Mouse (Mus musculus) kidney, embryonic 14.5 days (tissue): ENCODE measurements around the gene Shisa6. TPM values are rescaled to one million over a fixed set of nuclear protein-coding genes. Genes with fewer than 3 reads are reported as not detected.

Source experiments
- ATAC-seq: fragments of 200-750 bp; cut with Nextera tagmentation; 2 replicates; pipeline ENCODE4 v1.8.0; 2017; ENCODE audit warnings: moderate number of reproducible peaks, mild to moderate bottlenecking, moderate TSS enrichment, moderate library complexity; ENCODE audit not compliant: low FRiP score, low TSS enrichment
- H3K27ac ChIP-seq: fragments of 300-500 bp; sonication (generic); 2 replicates; pipeline ENCODE4 v1.5.1; 2014; ENCODE audit warnings: low read depth, mild to moderate bottlenecking, low read length, moderate library complexity, mixed read lengths
- H3K27me3 ChIP-seq: fragments of 300-500 bp; sonication (generic); 2 replicates; pipeline ENCODE4 v1.6.1; 2014; ENCODE audit warnings: mild to moderate bottlenecking, low read length; ENCODE audit not compliant: control insufficient read depth, insufficient read depth
- H3K36me3 ChIP-seq: fragments of 300-500 bp; sonication (generic); 2 replicates; pipeline ENCODE4 v1.6.1; 2014; ENCODE audit warnings: low read length, mixed read lengths; ENCODE audit not compliant: control insufficient read depth, insufficient read depth
- H3K4me1 ChIP-seq: fragments of 300-500 bp; sonication (generic); 2 replicates; pipeline ENCODE4 v1.6.1; 2014; ENCODE audit warnings: low read length, mixed read lengths; ENCODE audit not compliant: control insufficient read depth, insufficient read depth
- H3K4me2 ChIP-seq: fragments of 300-500 bp; sonication (generic); replicated peaks from 2 replicates; pipeline ENCODE4 v1.6.1; 2014; ENCODE audit warnings: low read depth, mild to moderate bottlenecking, low read length
- H3K4me3 ChIP-seq: fragments of 300-500 bp; sonication (generic); 2 replicates; pipeline ENCODE4 v1.5.1; 2014; ENCODE audit warnings: mild to moderate bottlenecking, low read length
- H3K9ac ChIP-seq: fragments of 300-500 bp; sonication (generic); 2 replicates; pipeline ENCODE4 v1.6.1; 2014; ENCODE audit warnings: low read depth, mild to moderate bottlenecking, low read length, moderate library complexity
- H3K9me3 ChIP-seq: fragments of 300-500 bp; sonication (generic); 2 replicates; pipeline ENCODE4 v1.6.1; 2016; ENCODE audit warnings: low read length; ENCODE audit not compliant: control insufficient read depth
- WGBS: fragments of 180-500 bp; shearing (Covaris S2); extraction: QIAGEN DNeasy Blood & Tissue Kit; methylation state at CpG from one replicate; pipeline ENCODE4 v1.1.7; 2014; 5-methylcytosine and 5-hydroxymethylcytosine counted together
- polyA plus RNA-seq: library from polyadenylated mRNA; unstranded; fragments of >200 nt; fragmentation: Nextera tagmentation; extraction: Ambion mirVana; gene quantifications from 2 replicates; pipeline ENCODE4 v1.2.1, GENCODE M21; 2014

Gene Shisa6
- polyA plus RNA-seq, 1 experiment from 2014 or later: 0.20 TPM

GRCm38 (mm10) chr11:66500951-66501350, 24.8 kb downstream of the Shisa6 start:
- no peak overlapping the region for H3K4me3 ChIP-seq
- H3K27ac ChIP-seq: no peak overlapping the region
- no peaks in the 10 kb centered on the region for H3K9me3 ChIP-seq
- no peak overlapping the region for H3K4me2 ChIP-seq
- H3K36me3 ChIP-seq: no peaks in the 10 kb centered on the region
- no peak overlapping the region for H3K9ac ChIP-seq
- H3K4me1 ChIP-seq: no peaks in the 10 kb centered on the region
- no peak for ATAC-seq
- no peaks in the 10 kb centered on the region for H3K27me3 ChIP-seq
- WGBS: 74% methylated on average over 2 of the region's 2 CpGs

DNA sequence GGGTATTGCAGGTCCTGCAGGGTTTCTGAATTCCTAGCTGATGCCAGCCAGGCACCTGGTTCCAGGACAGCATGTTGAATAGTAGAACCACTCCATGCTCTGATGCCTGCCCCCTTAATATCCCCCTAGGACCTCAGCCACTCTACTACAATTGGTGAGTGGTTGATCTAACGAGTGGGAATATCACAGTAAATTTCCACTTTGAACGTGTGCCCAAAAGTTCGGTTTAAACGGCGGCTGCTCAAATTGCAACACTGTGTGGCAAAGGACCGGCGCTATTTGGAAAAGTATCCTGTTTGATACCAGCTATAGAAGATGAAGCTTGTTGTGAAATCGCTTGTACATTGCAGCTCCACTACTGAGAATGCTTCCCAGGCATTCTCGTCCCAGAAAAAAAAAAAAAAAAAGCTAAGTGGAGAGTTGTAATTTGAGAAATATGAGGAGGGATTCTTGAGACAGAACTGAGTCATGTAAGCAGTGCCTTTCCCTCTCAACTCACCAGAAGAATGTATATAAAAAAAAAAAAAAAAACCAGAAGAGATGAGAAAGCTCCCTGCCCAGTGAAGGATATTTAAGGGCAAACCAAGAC, 26.8 kb downstream of the Shisa6 start:
- no peak for ATAC-seq
- 73% methylated on average over 9 of the region's 9 CpGs for WGBS

DNA sequence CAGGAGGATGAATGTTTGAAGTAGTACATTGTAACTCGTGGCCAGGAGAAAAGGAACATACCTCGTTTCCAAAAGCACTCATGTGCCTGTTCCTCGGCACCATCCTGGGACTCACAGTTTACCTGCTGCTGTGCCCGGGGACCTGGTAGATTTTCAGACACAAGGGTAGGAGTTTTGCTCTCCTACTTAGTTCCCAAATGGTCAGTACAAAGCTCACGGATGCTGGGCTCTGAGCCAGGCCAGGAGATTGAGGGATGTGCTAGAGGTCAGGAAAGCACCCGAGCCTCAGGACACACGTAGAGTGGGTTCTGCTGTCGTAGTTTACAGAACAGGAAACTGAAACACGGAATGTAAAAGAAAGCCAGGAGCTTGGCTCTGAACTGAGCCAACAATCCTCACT, 29.5 kb downstream of the Shisa6 start:
- no peak for ATAC-seq
- no peaks in the 10 kb centered on the region for H3K27me3 ChIP-seq
- no peak overlapping the region for H3K9ac ChIP-seq
- no peak overlapping the region for H3K4me2 ChIP-seq
- WGBS: 69% methylated on average over 9 of the region's 9 CpGs
- H3K4me3 ChIP-seq: no peak overlapping the region
- no peak overlapping the region for H3K27ac ChIP-seq
- no peaks in the 10 kb centered on the region for H3K9me3 ChIP-seq
- no peaks in the 10 kb centered on the region for H3K4me1 ChIP-seq
- H3K36me3 ChIP-seq: no peaks in the 10 kb centered on the region

More for the DNA sequence above, 26.8 kb downstream of the Shisa6 start:
- Histone ChIP-seq H3K27me3 (no peaks in the 10 kb centered on the region), H3K4me1 (no peaks in the 10 kb centered on the region), H3K9ac (no peak overlapping the region), H3K4me3 (no peak overlapping the region), H3K27ac (no peak overlapping the region), H3K4me2 (no peak overlapping the region), H3K9me3 (no peaks in the 10 kb centered on the region), H3K36me3 (no peaks in the 10 kb centered on the region)

- Histone ChIP-seq H3K36me3 (no peaks in the 10 kb centered on the region), H3K4me1 (no peaks in the 10 kb centered on the region), H3K4me3 (no peak overlapping the region), H3K4me2 (no peak overlapping the region), H3K9me3 (no peaks in the 10 kb centered on the region), H3K27me3 (no peaks in the 10 kb centered on the region), H3K27ac (no peak overlapping the region), H3K9ac (no peak overlapping the region)
- 90% methylated on average over 3 of the region's 3 CpGs for WGBS
- ATAC-seq: no peak
Observed at GRCm38 (mm10) chr11:66494391-66494790, 31.4 kb downstream of the Shisa6 start.

- ATAC-seq: no peak
- no peak overlapping the region for H3K4me3 ChIP-seq
- H3K4me2 ChIP-seq: no peak overlapping the region
- no peaks in the 10 kb centered on the region for H3K9me3 ChIP-seq
- no peaks in the 10 kb centered on the region for H3K4me1 ChIP-seq
- 84% methylated on average over 4 of the region's 4 CpGs for WGBS
- H3K36me3 ChIP-seq: no peaks in the 10 kb centered on the region
- H3K27ac ChIP-seq: no peak overlapping the region
- H3K9ac ChIP-seq: no peak overlapping the region
- no peaks in the 10 kb centered on the region for H3K27me3 ChIP-seq
Observed at GRCm38 (mm10) chr11:66487765-66488164, 38.0 kb downstream of the Shisa6 start.

DNA sequence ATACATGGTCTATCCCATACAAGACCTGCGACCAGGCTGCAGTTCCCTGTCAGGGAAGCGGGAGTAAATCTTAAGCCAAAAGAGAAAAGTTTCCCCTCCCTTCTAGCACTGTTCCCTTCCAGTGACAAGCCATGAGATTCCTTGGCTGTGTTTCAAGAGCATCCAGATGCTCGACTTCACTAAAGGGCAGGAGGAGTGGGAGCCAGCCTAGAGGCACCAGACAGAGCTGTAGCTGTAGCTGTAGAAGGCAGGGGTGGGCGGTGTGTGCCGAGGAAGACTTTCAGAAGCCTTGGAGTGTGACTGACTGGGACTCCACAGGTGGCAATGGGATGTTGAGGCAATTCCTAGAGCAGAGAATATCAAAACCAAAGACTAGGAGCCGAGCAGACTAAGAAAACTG, 43.3 kb downstream of the Shisa6 start:
- no peak overlapping the region for H3K9ac ChIP-seq
- H3K4me2 ChIP-seq: no peak overlapping the region
- H3K4me1 ChIP-seq: no peaks in the 10 kb centered on the region
- no peak overlapping the region for H3K4me3 ChIP-seq
- H3K36me3 ChIP-seq: no peaks in the 10 kb centered on the region
- H3K9me3 ChIP-seq: no peaks in the 10 kb centered on the region
- WGBS: 66% methylated on average over 6 of the region's 6 CpGs
- no peaks in the 10 kb centered on the region for H3K27me3 ChIP-seq
- no peak for ATAC-seq
- H3K27ac ChIP-seq: no peak overlapping the region

GRCm38 (mm10) chr11:66442631-66443030, 83.1 kb downstream of the Shisa6 start:
- H3K27ac ChIP-seq: no peak overlapping the region
- H3K4me1 ChIP-seq: no peaks in the 10 kb centered on the region
- no peak overlapping the region for H3K4me3 ChIP-seq
- no peaks in the 10 kb centered on the region for H3K27me3 ChIP-seq
- 67% methylated on average over 5 of the region's 5 CpGs for WGBS
- no peaks in the 10 kb centered on the region for H3K36me3 ChIP-seq
- H3K4me2 ChIP-seq: no peak overlapping the region
- H3K9me3 ChIP-seq: no peaks in the 10 kb centered on the region
- H3K9ac ChIP-seq: no peak overlapping the region
- no peak for ATAC-seq

GRCm38 (mm10) chr11:66426129-66426528, 99.6 kb downstream of the Shisa6 start:
- no peaks in the 10 kb centered on the region for H3K27me3 ChIP-seq
- H3K27ac ChIP-seq: no peak overlapping the region
- no peak overlapping the region for H3K4me2 ChIP-seq
- 97% methylated on average over 6 of the region's 6 CpGs for WGBS
- no peaks in the 10 kb centered on the region for H3K9me3 ChIP-seq
- no peak overlapping the region for H3K9ac ChIP-seq
- no peaks in the 10 kb centered on the region for H3K36me3 ChIP-seq
- H3K4me3 ChIP-seq: no peak overlapping the region
- ATAC-seq: no peak
- no peaks in the 10 kb centered on the region for H3K4me1 ChIP-seq

DNA sequence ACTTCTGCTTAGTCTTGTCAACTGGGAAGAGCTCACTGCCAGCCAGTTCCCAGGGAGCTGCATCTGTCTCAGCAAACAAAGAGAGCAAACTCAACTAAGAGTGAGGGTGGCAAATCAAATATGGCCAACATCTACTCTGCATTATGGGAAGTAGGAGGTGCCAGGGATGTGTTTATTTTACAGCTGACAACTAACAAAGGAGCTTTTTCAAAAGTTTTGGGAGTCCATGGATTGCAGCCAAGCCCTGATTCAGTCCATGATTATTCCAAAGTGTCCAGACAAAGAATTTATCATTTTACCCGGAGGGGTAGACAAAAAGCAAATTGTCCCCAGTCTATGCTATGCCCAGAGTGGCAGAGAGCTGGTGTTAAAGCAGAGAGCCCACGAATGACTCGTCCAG, 107.5 kb downstream of the Shisa6 start:
- no peaks in the 10 kb centered on the region for H3K9me3 ChIP-seq
- H3K4me1 ChIP-seq: no peaks in the 10 kb centered on the region
- H3K4me3 ChIP-seq: no peak overlapping the region
- ATAC-seq: no peak
- no peak overlapping the region for H3K27ac ChIP-seq
- no peak overlapping the region for H3K4me2 ChIP-seq
- no peaks in the 10 kb centered on the region for H3K36me3 ChIP-seq
- no peak overlapping the region for H3K9ac ChIP-seq
- no peaks in the 10 kb centered on the region for H3K27me3 ChIP-seq
- 75% methylated on average over 3 of the region's 3 CpGs for WGBS
